ENCODE assay signal across 33 mouse cellular contexts in the genomic region with DNA sequence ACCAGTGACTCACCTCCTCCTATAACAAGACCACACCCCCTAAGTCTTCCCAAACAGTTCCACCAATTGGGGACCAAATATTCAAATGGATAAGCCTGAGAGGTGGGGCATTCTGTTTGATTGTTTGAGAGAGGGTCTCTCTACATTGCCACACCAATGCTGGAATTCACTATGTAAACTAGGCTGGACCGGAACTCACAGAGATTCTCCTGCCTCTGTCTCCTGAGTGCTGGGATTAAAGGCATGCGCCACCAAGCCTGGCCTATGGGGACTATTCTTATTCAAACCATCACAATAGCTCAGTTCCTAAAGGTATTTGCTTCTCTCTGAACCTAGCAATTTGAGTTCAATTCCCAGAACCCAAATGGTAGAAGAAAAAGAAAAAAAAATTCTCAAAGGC.
"Had no signal": no experiment of that assay in that cellular context is flagged by ENCODE, and none has a peak within 500 bp of the region (broad histone marks: within the 10 kb centered on the region; RNA-seq: fewer than 3 reads in every experiment).

No protein-coding gene starts in this region.

- H3K36me3 ChIP-seq: midbrain, embryonic 15.5 days had no signal

- ATAC-seq: liver, embryonic 12.5 days; liver, postnatal 0 days; lung, postnatal 0 days; midbrain, embryonic 13.5 days; midbrain, embryonic 15.5 days; midbrain, embryonic 16.5 days had no signal

- H3K9me3 ChIP-seq: limb, embryonic 10.5 days; limb, embryonic 12.5 days; limb, embryonic 13.5 days; limb, embryonic 15.5 days; liver, embryonic 12.5 days; liver, embryonic 13.5 days; liver, embryonic 15.5 days; lung, embryonic 15.5 days; megakaryocyte, embryonic 14.5 days; midbrain, embryonic 10.5 days; midbrain, embryonic 12.5 days; midbrain, embryonic 13.5 days; midbrain, embryonic 15.5 days; neural tube, embryonic 12.5 days; neural tube, embryonic 13.5 days had no signal

- H3K27ac ChIP-seq: limb, embryonic 10.5 days; limb, embryonic 12.5 days; liver, embryonic 12.5 days; liver, embryonic 13.5 days; liver, embryonic 14.5 days; liver, embryonic 15.5 days; lung, embryonic 15.5 days; macrophage; midbrain, embryonic 10.5 days; midbrain, embryonic 12.5 days; midbrain, embryonic 13.5 days; midbrain, embryonic 15.5 days; neural tube, embryonic 12.5 days; neural tube, embryonic 13.5 days had no signal

- H3K4me2 ChIP-seq: limb, embryonic 12.5 days; limb, embryonic 13.5 days; limb, embryonic 15.5 days; liver, embryonic 11.5 days; liver, embryonic 12.5 days; liver, embryonic 13.5 days; liver, embryonic 15.5 days; lung, embryonic 14.5 days; lung, embryonic 15.5 days; midbrain, embryonic 11.5 days; midbrain, embryonic 12.5 days; midbrain, embryonic 13.5 days; midbrain, embryonic 15.5 days; neural tube, embryonic 12.5 days; neural tube, embryonic 13.5 days had no signal

- H3K4me3 ChIP-seq: limb, embryonic 10.5 days; limb, embryonic 12.5 days; limb, embryonic 13.5 days; limb, embryonic 15.5 days; liver, embryonic 12.5 days; liver, embryonic 13.5 days; liver, embryonic 15.5 days; lung, embryonic 15.5 days; megakaryocyte, embryonic 14.5 days; midbrain, embryonic 10.5 days; midbrain, embryonic 12.5 days; midbrain, embryonic 13.5 days; midbrain, embryonic 15.5 days; myocyte; neural tube, embryonic 12.5 days; neural tube, embryonic 13.5 days had no signal

- H3K27me3 ChIP-seq: limb, embryonic 12.5 days; limb, embryonic 13.5 days; limb, embryonic 15.5 days; liver, embryonic 12.5 days; liver, embryonic 13.5 days; liver, embryonic 15.5 days; lung, embryonic 15.5 days; midbrain, embryonic 15.5 days; neural tube, embryonic 12.5 days; neural tube, embryonic 13.5 days had no signal

- DNase-seq: left cerebral cortex, postnatal 4 days; liver; liver, embryonic 13.5 days; liver, postnatal 0 days; lung, adult 18-20 months; lung, adult 2 months; lung, embryonic 14.5 days; lung, postnatal 10 days; lung, postnatal 14 days; lung, postnatal 36 days; lung, postnatal 4 days; midbrain, embryonic 14.5 days had no signal

- H3K9ac ChIP-seq: limb, embryonic 12.5 days; limb, embryonic 13.5 days; limb, embryonic 15.5 days; liver, embryonic 12.5 days; liver, embryonic 13.5 days; liver, embryonic 14.5 days; liver, embryonic 15.5 days; liver, postnatal 0 days; lung, embryonic 14.5 days; lung, embryonic 15.5 days; midbrain, embryonic 12.5 days; midbrain, embryonic 13.5 days; midbrain, embryonic 15.5 days; neural tube, embryonic 12.5 days; neural tube, embryonic 13.5 days had no signal

- H3K4me1 ChIP-seq: midbrain, embryonic 12.5 days; neural tube, embryonic 12.5 days had no signal
